Mouse (Mus musculus): Measurements from ENCODE around the gene Jsrp1. TPM values are rescaled to one million over a fixed set of nuclear protein-coding genes. Genes with fewer than 3 reads are reported as not detected.

Jsrp1 gene
- polyA plus RNA-seq, 1 experiment, result not detected

- H3K4me3 ChIP-seq (ENCODE audit: insufficient read depth, low read length), result no peak overlapping the region
- H3K27ac ChIP-seq (ENCODE audit: insufficient read depth, low read length), result no peak overlapping the region
- H3K4me1 ChIP-seq (ENCODE audit: control insufficient read depth, insufficient read depth, low read length), result no peaks in the 10 kb centered on the region
- TF ChIP-seq POLR2A (IDR thresholded peaks at IDR 0.05; ENCODE audit: low read depth, low read length) (no peak), CTCF (IDR thresholded peaks at IDR 0.05; ENCODE audit: borderline replicate concordance, insufficient read depth, low read length) (no peak)
Observed at GRCm38 (mm10) chr10:80787517-80787916, 25.8 kb downstream of the Jsrp1 start.

DNA sequence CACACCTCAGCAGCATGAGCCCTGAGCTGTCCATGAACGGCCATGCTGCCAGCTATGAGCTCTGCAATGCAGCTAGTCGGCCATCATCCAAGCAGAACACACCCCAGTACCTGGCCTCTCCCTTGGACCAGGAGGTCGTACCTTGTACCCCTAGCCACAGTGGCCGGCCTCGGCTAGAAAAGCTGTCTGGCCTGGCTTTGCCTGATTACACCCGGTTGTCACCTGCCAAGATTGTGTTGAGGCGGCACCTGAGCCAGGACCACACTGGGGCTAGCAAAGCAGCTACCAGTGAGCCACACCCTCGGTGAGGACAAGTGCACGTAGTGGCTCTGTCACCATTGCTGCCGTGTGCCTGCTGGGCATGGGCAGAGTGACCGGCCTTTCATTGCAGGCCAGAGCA is 27.3 kb downstream of the Jsrp1 start:
- TF ChIP-seq CTCF (IDR thresholded peaks at IDR 0.05; ENCODE audit: borderline replicate concordance, insufficient read depth, low read length), result no peak
- no peak for TF ChIP-seq POLR2A (IDR thresholded peaks at IDR 0.05; ENCODE audit: low read depth, low read length)
- Histone ChIP-seq H3K4me3 (ENCODE audit: insufficient read depth, low read length) (no peak overlapping the region), H3K4me1 (ENCODE audit: control insufficient read depth, insufficient read depth, low read length) (no peaks in the 10 kb centered on the region), H3K27ac (ENCODE audit: insufficient read depth, low read length) (no peak overlapping the region)

GRCm38 (mm10) chr10:80784871-80785270 is 28.4 kb downstream of the Jsrp1 start:
- TF ChIP-seq CTCF (IDR thresholded peaks at IDR 0.05; ENCODE audit: borderline replicate concordance, insufficient read depth, low read length) (no peak), POLR2A (IDR thresholded peaks at IDR 0.05; ENCODE audit: low read depth, low read length) (no peak)
- no peak overlapping the region for H3K27ac ChIP-seq (ENCODE audit: insufficient read depth, low read length)
- no peaks in the 10 kb centered on the region for H3K4me1 ChIP-seq (ENCODE audit: control insufficient read depth, insufficient read depth, low read length)
- H3K4me3 ChIP-seq (ENCODE audit: insufficient read depth, low read length), result no peak overlapping the region

GRCm38 (mm10) chr10:80784302-80784701 is 29.0 kb downstream of the Jsrp1 start:
- no peak overlapping the region for H3K4me3 ChIP-seq (ENCODE audit: insufficient read depth, low read length)
- H3K4me1 ChIP-seq (ENCODE audit: control insufficient read depth, insufficient read depth, low read length), result no peaks in the 10 kb centered on the region
- H3K27ac ChIP-seq (ENCODE audit: insufficient read depth, low read length), result no peak overlapping the region
- no peak for TF ChIP-seq POLR2A (IDR thresholded peaks at IDR 0.05; ENCODE audit: low read depth, low read length)
- TF ChIP-seq CTCF (IDR thresholded peaks at IDR 0.05; ENCODE audit: borderline replicate concordance, insufficient read depth, low read length), result no peak

- Histone ChIP-seq H3K27ac (ENCODE audit: insufficient read depth, low read length) (no peak overlapping the region), H3K4me3 (ENCODE audit: insufficient read depth, low read length) (no peak overlapping the region), H3K4me1 (ENCODE audit: control insufficient read depth, insufficient read depth, low read length) (peaks cover 18% of the 10 kb centered on the region)
- TF ChIP-seq POLR2A (IDR thresholded peaks at IDR 0.05; ENCODE audit: low read depth, low read length) (no peak), CTCF (IDR thresholded peaks at IDR 0.05; ENCODE audit: borderline replicate concordance, insufficient read depth, low read length) (no peak)
Observed at GRCm38 (mm10) chr10:80779565-80779964, 33.7 kb downstream of the Jsrp1 start.

DNA sequence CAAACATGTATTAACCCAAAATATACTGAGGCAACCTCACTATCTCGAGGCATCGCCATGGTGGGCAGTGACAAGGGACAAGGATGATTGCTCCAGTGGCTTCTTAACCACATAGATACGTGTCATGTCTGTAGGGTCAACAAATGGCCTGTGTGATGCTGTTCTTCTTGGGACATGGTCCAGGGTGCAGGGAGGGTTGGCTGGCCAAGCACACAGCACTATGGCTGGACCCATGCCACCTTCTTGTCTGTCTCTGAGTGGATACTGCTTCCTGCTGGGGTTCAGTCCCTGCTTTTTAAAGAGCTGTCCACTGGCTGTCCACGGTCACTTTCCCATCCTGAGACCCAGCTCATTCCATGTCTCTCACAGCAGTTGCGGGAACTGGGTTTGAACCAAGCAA is 36.2 kb downstream of the Jsrp1 start:
- Histone ChIP-seq H3K4me1 (ENCODE audit: control insufficient read depth, insufficient read depth, low read length) (peaks cover 33% of the 10 kb centered on the region), H3K27ac (ENCODE audit: insufficient read depth, low read length) (no peak overlapping the region), H3K4me3 (ENCODE audit: insufficient read depth, low read length) (no peak overlapping the region)
- TF ChIP-seq CTCF (IDR thresholded peaks at IDR 0.05; ENCODE audit: borderline replicate concordance, insufficient read depth, low read length) (no peak), POLR2A (IDR thresholded peaks at IDR 0.05; ENCODE audit: low read depth, low read length) (no peak)

DNA sequence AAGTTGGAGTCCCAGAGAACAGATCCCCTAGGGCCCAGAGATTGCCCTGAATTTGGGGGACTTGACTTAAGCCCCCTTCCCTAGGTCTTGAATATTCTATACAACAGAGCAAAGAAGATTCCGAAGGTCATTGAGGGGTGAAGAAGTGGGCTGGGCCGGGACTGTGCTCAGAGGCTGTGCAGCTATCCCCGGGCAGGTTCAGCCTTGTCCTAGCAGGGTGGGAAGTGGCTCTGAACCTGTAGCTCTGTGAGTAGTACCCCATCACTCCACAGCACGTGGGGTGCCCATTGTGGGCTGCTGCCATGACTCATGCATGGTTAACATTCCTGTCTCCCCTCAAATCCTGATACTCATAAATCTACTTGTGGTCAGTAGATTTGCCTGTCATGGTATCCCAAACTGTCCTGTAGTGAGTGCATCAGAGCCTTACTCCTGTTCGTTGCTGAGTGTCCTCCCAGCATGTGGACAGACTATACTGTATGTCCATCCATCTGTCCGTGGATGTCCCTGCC is 36.9 kb downstream of the Jsrp1 start:
- no peak overlapping the region for H3K4me3 ChIP-seq (ENCODE audit: insufficient read depth, low read length)
- TF ChIP-seq POLR2A (IDR thresholded peaks at IDR 0.05; ENCODE audit: low read depth, low read length), result no peak
- TF ChIP-seq CTCF (IDR thresholded peaks at IDR 0.05; ENCODE audit: borderline replicate concordance, insufficient read depth, low read length), result no peak
- H3K27ac ChIP-seq (ENCODE audit: insufficient read depth, low read length), result no peak overlapping the region

GRCm38 (mm10) chr10:80775731-80776130 is 37.6 kb downstream of the Jsrp1 start:
- Histone ChIP-seq H3K4me1 (ENCODE audit: control insufficient read depth, insufficient read depth, low read length) (peaks cover 33% of the 10 kb centered on the region), H3K4me3 (ENCODE audit: insufficient read depth, low read length) (no peak overlapping the region), H3K27ac (ENCODE audit: insufficient read depth, low read length) (no peak overlapping the region)
- TF ChIP-seq POLR2A (IDR thresholded peaks at IDR 0.05; ENCODE audit: low read depth, low read length) (no peak), CTCF (IDR thresholded peaks at IDR 0.05; ENCODE audit: borderline replicate concordance, insufficient read depth, low read length) (no peak)

More for the DNA sequence above, 36.9 kb downstream of the Jsrp1 start:
- H3K4me1 ChIP-seq (ENCODE audit: control insufficient read depth, insufficient read depth, low read length), result peaks cover 33% of the 10 kb centered on the region

DNA sequence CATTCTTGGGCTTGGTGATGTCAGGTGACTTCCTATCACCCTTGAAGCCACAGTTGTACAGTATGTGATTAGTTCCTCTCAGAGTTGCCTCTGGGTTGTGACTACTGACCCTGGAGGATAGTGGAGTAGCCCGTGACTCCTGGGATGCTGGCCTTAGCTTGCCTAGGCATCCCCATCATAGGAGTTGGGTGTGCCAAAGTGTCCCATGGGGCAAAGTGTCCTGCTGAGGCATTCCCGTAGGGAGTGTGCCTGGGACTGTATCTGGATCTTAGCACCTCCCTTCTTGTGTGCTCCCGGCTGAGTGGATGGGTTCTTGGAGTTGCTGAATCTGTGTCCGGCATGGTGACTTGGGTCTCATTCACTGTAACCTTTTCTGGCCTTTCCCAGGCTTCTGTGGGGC is 38.3 kb downstream of the Jsrp1 start:
- Histone ChIP-seq H3K4me1 (ENCODE audit: control insufficient read depth, insufficient read depth, low read length) (peaks cover 33% of the 10 kb centered on the region), H3K4me3 (ENCODE audit: insufficient read depth, low read length) (no peak overlapping the region), H3K27ac (ENCODE audit: insufficient read depth, low read length) (no peak overlapping the region)
- no peak for TF ChIP-seq POLR2A (IDR thresholded peaks at IDR 0.05; ENCODE audit: low read depth, low read length)
- no peak for TF ChIP-seq CTCF (IDR thresholded peaks at IDR 0.05; ENCODE audit: borderline replicate concordance, insufficient read depth, low read length)

- Histone ChIP-seq H3K4me3 (ENCODE audit: insufficient read depth, low read length) (no peak overlapping the region), H3K27ac (ENCODE audit: insufficient read depth, low read length) (peak overlapping the region; percentile 48), H3K4me1 (ENCODE audit: control insufficient read depth, insufficient read depth, low read length) (peaks cover 33% of the 10 kb centered on the region)
- TF ChIP-seq CTCF (IDR thresholded peaks at IDR 0.05; ENCODE audit: borderline replicate concordance, insufficient read depth, low read length) (peak; percentile 95), POLR2A (IDR thresholded peaks at IDR 0.05; ENCODE audit: low read depth, low read length) (no peak)
Observed at GRCm38 (mm10) chr10:80774549-80774948, 38.7 kb downstream of the Jsrp1 start.

- H3K4me3 ChIP-seq (ENCODE audit: insufficient read depth, low read length), result no peak overlapping the region
- H3K27ac ChIP-seq (ENCODE audit: insufficient read depth, low read length), result peak overlapping the region; percentile 48
- TF ChIP-seq CTCF (IDR thresholded peaks at IDR 0.05; ENCODE audit: borderline replicate concordance, insufficient read depth, low read length), result no peak
- no peak for TF ChIP-seq POLR2A (IDR thresholded peaks at IDR 0.05; ENCODE audit: low read depth, low read length)
- peaks cover 33% of the 10 kb centered on the region for H3K4me1 ChIP-seq (ENCODE audit: control insufficient read depth, insufficient read depth, low read length)
Observed at GRCm38 (mm10) chr10:80773816-80774215, 39.5 kb downstream of the Jsrp1 start.
